Mouse (Mus musculus) WW6 (cell line): Measurements from ENCODE around the gene Mamdc4.
"Not testable (repeated sequence)": the region's sequence is repeated elsewhere in the genome, so short reads cannot be mapped to it uniquely, and the experiment has no call there.

ENCODE experiments used
- DNase-seq: peaks from one replicate; pipeline ENCODE4 v3.0.0-alpha.2; 2013; ENCODE audit warnings: low read depth, low spot score

The Mamdc4 gene

DNA sequence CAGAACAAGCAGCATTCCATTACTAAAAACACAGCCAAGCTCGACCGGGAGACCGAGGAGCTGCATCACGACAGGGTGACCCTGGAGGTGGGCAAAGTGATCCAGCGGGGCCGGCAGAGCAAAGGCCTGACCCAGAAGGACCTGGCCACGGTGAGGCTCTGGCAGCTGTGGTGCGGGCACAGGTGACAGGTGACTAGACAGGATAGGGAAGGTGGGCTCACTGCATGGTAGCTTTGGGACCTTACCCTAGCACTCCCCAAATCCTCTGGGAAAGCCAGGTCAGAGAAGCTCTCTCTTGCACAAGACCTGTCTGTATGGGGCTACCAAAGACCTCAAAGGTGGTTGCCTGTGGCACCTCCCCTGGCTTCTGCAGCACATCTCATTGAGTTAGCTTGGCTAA is 14.1 kb downstream of the Mamdc4 start:
- no peak for DNase-seq

DNA sequence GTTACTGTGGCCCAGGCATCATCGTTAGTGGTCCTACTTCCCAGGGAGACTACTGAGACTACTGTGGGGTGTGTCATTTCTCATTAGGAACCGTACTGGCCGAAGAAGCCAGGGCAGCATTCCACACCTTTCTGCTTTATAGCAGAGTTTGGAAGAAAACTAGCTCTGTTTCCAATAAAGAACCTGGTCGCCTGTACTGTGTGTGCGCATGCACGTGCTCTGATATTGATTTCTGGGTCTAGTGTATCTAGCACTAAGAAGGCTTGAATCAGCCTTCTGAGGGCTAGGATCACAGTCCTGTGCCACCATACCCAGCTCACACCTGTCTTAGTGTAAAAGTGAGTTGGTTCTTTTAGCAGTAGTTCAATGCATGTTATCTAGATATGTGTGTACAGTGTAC is 15.9 kb downstream of the Mamdc4 start:
- DNase-seq: no peak

DNA sequence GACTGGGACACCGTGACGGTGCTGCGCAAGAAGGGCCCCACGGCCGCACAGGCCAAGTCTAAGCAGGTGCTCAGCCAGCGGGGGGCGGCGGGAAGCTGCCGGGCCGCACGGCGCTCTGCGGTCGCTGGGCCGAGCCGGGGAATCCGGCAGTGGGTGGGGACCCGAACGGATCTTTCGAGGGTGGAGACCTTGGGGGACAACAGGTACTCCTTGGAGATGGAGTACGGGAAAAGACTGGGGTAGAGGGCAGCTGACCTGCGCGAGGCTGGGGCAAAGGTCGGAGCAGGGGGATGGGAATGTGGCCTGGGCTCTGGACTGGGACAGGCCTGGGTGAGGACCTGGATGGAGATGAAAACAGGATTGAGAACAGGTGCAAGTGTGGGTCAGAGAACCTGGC is 16.7 kb downstream of the Mamdc4 start:
- no peak for DNase-seq

DNA sequence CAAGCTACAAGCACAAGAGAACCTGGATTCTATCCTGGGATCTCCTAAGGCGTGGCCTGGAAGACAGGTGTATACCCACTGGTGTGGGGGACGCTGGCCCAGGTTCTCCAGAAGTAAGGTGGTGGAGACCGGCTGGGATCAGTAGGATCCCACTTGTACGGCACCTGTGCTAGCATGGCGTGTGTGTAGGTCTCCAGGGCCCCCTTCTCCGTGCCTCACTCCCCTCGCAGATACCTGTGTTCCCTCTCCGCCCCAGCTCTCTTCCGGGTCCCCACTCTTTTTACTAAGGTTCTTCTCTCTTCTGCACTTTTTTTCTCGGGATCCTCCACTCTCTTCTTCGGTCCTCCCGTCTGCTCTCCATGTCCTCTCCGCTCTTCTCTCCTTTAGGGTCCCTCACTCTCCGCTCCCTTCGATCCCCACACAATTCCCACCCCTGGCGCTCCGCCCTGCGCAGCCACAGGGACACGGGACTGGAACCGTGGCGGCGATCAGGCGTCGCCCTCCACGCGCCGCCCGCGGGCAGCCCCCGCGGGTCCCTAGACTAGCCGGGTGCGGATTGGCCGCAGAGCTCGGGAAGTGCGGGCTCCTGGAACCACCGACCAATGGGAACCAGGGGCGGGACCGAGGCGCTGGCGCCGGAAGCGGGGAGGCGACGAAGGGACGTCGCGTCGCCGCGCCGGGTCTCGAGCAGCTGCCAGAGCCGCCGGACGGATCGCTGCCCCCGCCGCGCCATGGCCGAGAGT is 17.3 kb downstream of the Mamdc4 start, which contains the start of gene Edf1:
Gene Edf1 (plus strand): TSS at position 627 of the 743 bp plus-strand sequence.
- DNase-seq: no peak

DNA sequence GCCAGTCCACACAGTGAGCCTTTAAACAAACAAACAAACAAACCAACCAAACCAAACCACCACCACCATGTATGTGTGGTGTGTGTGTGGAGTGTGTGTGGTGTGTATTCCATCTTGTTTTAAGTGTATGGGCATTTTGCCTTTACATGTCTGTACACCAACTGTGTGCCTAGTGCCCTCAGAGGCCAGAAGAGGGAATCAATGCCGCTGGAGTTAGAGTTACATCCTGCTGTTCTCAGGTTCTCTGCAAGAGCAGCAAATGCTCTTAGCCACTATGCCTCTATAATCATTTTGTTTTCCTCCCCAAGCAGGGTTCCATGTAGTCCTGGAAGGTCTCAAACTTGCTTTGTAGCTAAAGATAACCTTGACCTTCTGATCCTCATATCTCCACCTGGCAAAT is 18.3 kb downstream of the Mamdc4 start:
- DNase-seq: no peak

DNA sequence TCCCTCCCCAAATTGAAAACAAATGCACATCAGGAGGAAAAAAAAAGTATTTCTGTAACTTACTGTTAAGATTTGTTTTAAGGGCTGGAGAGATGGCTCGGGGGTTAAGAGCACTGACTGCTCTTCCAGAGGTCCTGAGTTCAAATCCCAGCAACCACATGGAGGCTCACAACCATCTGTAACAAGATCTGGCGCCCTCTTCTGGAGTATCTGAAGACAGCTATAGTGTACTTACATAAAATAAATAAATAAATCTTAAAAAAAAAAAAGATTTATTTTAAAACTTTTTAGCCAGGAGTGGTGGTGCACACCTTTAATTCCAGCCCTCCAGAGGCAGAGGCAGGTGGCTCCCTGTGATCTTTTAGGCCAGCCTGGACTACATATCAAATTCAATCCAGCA is 19.2 kb downstream of the Mamdc4 start:
- not testable (repeated sequence) for DNase-seq

DNA sequence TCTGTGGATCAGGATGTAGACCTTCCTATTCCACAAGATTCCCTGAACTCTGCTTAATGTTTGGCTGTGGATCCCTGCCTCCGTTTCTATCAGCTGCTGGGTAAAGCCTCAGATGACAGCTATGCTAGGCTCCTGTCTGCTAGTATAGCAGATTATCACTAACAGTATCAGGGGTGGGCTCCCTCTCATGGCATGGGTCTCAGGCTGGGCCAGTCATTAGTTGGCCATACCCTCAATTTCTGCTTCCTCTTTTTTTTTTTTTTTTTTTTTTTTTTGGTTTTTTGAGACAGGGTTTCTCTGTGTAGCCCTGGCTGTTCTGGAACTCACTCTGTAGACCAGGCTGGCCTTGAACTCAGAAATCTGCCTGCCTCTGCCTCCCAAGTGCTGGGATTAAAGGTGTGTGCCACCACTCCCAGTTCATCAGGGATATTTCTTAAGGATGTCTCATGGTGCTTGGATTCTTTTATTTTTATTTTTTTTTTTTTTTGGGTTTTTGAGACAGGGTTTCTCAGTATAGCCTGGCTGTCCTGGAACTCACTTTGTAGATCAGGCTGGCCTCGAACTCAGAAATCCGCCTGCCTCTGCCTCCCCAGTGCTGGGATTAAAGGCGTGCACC is 21.4 kb downstream of the Mamdc4 start:
- DNase-seq: not testable (repeated sequence)

DNA sequence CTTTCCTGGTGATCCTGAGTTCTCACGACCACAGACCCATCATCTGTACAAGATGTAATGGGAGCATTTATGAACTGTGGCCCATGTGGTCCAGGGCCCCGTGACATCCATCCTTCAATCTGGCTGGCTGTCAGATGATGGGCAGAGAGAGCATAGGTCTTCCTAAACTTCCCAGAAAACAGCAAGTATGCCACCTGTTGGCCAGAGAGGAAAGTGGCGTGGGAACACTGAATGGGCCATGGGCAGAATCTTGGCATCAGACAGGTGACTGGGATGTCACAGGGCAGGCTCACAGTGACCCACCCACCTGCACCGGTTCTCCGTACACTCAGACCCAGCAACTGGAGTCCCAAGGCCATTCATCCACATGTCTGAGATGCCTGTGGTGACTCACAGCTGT is 23.5 kb downstream of the Mamdc4 start:
- DNase-seq: no peak

DNA sequence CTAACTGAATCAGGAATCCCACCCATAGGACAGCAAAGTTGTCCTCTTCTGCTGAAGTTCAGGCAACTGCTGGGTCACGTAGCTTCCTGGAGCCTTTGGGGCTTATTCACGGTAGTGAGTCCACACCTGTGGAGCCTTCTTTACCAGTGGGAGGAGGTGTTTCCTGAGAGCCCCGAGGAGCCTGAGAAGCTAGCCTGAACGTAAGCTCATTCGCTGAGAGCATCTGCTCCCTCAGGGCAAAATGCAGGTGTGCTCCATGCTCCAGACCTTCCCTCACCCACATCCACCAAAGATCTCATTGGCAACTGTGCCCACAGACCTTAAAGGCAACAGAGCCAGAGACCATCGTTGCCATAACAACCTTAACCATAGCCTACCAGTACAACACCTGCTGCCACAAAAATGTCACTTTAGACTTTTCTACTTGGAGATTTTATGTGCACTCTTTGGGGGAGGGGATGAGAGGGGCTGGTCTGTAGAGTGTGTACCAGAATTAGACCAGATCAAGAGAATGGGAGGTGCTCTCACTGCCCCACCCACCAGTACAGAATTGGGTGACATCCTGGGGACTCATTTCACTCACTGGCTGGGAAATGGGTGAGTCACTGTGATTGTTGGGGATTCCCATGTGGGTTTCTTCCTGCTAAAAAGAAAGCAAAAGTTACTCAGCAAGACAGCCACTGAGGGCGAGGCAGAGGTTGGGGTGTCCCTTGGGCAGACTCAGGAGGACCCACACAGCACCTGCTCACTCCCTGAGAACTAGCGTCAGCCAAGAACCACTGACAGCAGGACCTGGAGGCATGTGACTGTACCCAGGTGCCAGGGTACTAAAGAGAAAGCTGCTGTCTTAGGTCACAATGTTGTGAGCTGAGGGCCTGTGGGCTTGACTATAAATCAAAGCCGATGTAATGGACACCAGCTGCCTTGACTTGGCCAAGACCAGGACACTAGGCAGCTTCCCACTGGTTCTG is 25.3 kb downstream of the Mamdc4 start:
- no peak for DNase-seq

DNA sequence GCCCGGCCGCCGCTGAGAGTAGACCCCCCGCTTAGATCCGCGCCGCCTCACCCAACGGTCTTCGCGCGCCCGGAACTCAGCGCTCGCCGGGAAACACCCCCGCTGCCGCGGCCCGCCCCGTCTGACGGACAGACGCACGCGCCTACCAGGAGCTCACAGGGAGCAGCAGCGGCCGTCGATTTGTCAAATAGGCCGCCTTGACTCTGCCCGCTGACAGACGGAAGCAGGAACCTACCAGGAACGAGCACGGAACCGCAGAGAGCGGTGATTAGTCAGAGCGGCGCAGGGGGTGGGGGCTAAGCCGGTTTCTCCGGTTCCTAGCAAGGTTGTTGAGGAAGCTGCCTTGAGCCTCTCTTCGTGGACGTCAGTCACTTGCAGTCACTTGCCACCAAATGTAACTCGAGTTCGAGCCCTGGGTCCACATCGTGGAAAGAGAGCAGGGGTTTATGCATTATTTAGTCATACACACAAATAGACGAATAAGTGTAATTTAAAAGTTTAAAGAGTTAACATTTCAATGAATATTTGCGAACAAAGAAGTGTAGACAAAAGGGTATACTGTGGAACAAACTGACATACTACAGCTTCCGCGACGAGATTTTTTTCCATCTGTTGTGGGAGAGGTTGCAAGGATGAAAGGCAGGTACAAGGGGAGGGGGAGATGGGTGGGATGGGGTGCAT is 27.7 kb downstream of the Mamdc4 start, which contains the start of gene Traf2:
Gene Traf2 (minus strand): TSS at position 130 of the 681 bp plus-strand sequence.
- DNase-seq: peak; percentile 93

DNA sequence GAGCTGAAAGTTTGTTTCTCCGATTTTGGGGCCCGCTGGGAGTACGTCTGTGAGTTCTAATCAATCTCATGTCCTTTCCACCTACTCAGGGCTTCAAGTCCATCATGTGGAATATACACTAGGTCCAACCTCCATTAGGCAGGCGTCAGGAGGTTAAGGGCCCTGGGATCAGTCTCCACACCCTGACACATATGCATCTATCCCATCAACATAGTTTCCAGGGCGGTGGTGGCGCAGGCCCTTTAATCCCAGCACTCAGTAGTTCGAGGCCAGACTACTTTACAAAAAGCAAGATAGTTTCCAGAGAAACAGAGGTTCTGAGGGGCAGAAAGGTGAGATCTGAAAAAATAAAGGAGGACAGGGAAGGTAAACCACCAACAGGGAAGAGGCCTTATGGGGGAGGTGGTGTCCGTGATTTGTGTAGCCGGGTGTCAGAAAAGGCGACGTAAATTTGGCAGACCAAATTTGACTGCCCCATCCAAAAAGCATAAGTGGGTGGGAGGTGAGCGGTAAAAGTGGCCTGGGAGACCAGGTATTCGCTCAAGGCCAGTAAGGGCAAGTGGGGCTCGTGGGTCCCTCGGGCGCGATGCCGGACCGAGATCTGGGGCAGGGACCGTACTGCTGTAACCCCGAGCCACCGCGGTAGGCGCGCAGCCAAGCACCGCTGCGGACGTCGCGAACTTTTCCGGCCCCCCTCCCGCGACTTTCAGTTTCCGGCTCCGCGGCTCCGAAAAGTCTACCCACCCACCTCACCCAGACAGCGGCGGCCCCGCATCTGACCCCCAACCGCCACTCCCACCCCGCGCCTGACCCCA is 28.4 kb downstream of the Mamdc4 start:
- DNase-seq: no peak

DNA sequence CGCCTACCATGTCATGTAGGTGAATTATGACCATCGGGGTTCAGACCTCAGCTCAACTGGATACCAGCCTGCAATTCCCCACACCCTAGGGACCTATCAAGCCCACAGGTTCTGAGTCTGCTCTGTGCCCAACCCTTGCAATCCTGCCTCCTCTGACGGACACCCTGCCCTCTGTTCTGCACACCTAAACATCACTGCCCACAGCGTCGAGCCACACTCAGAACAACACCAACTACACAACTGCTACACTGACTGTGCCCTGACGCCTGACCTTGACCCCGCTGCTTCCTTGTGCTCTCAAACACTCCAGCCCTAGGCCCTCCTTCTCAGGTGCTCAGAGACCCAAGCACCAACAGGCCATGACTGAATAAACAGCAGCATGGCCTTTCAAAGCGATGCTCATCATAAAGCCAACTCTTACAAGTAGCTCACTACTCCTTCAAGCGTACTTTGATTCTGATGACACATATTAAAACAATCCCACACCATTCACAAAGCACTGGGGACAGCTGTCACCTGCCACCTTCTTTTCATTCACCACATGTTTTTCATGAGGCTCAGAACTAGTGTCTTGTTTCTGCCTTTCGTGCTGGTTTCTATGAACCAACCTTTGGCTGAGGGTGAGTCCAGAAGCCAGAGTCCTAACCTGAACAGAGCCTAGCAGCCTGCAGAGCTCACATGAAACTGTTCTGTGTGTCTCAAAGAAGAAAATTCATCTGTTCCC is 32.8 kb downstream of the Mamdc4 start:
- DNase-seq: no peak

DNA sequence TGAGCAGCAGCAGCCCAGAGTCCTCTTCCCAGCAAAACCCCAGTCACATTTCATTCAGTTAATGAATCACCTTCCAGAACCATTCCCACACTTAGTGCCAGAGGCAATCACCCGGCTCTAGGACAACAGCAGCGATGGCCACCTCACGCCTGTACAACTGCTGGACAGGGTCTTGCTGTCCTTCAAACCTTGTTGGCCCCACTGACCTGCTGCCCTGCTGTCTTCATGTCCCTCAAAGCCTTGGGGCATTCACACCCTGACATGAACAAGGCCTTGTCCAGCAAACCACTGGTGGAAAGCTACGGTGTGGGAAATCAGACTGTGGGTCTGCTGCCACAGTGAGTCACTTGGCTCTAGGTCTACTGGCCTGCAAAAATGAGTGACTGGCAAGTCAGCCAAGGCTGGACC is 34.1 kb downstream of the Mamdc4 start:
- no peak for DNase-seq

DNA sequence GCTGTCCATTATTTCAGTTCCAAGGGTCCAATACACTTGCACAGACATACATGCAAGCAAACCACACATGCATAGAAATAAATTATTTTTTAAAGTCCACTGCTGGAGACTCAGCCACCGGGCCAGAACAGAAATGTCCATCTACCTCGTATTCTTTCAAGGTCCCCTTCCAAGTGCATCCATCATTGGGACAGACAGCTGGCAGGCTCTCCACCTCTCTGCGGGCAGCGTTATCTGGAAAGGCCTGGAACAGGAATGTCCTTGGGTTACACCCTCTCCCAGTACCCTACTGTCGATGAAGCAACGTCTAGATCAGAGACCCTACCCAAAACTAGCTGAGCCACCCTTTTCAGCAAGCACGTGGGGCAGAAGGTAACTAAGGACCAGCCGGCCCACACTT is 38.1 kb downstream of the Mamdc4 start:
- DNase-seq: no peak

DNA sequence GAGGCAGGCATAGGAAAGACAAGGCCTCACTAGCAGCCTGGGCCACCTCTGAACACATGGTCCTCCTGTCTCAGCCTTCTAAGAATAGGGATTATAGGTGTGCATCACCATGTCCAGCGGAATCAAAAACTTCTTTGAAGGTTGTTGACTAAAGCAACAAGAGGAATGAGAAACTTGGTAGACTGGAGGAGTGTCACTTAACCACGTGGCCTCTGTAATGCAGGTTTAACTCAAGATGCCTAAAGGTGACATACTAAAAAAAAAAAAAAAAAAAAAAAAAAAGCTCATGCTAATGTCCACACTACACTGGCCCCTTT is 39.8 kb downstream of the Mamdc4 start:
- no peak for DNase-seq

DNA sequence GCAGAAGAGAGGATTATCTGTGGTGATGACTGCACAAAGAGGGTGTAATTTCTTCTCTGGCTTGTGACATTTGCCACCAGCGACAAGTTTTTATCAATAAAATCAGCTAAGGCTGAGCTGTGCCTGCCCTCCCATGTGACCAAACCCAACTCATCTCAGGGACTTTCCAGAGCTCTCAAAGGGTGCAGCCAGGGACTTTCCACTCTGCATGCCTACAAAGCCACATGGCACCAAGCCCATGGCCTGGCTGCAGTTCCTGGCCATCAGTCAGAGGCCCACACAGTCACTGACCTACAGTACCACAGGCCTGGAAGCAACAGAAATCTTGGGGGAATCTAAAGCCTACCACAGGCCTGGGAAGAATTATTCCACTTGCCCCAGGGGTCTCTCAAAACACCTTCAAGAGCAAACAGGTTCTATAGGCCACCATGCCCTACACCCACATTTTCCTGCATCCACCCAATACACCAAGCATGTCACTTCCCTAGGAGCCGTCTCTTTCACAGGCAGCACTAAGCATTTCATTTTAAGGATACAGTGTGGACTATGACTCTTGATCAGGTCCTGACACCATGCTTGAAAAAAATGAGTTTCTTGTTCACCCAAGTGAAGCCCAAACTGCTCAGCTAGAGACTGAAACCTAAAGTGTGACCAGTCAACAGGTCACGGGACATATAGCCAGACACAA is 40.3 kb downstream of the Mamdc4 start:
- no peak for DNase-seq

DNA sequence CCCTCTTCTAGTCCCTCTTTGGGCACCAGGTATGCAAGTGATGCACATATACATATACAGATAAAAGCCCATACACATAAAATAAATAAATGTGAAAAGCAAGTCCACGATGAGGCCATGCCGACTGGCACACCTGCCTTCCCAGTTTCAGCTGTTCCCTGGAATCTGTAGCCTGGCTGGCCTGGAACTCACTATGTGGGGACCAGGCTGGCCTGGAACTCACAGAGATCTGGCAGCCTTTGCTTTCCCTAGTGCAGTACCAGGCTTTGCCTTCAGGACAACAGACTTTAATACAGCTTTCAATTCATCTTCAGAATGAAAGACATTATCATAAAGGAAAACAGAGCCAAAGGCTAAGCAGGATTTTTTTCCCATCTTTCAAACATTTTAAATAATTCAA is 40.9 kb downstream of the Mamdc4 start:
- DNase-seq: no peak

DNA sequence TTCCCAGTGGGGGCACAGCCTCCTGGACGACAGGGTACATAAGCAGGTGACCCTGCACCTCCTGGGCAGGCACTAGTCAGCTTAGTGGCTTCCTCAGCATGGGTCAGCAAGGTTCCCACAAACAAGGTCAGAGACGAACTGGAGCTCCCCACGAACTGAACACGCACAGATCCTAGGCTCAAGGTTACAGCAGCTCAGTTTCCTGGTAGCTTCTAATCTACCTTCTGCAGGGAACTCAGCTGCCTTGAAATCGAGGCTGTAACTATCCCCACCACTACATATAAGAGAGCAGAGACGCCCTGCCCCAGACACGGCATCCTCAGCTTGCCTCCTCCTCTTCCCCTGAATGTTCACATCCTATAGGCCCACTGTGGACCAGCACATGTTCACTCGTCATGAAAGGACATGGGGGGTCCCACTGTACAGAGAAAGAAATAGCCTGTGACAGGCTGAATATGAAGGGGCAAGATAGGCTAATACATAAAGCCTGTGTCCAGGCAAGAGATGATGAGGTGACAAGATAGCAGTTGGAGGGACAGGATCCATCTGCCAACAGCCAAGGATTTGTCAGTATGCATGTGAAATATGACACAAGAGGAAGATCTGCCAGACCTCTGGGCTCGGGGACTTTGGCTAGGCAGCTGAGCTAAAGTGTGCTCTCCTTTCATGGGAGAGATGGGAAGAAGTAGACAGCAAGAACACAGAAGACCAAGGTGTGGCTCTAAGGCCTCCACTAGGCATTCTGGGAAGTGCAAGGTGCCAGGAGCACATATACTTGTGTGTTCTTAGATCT is 47.9 kb downstream of the Mamdc4 start:
- DNase-seq: no peak
